Mouse (Mus musculus) intestine, embryonic 14.5 days (tissue): Measurements from ENCODE around the gene Fam131c. TPM values are rescaled to one million over a fixed set of nuclear protein-coding genes. Genes with fewer than 3 reads are reported as not detected.
A peak's percentile ranks its signal among the peaks of the same experiment; 100 is the strongest.

Source experiments
- ATAC-seq: fragments of 200-750 bp; cut with Nextera tagmentation; replicated peaks from 2 replicates; pipeline ENCODE4 v1.8.0; 2017; ENCODE audit warnings: low read depth, moderate number of reproducible peaks, moderate TSS enrichment, moderate library complexity; ENCODE audit not compliant: low FRiP score, low TSS enrichment
- DNase-seq: peaks from one replicate; pipeline ENCODE4 v3.0.0-alpha.2; 2018; ENCODE audit warnings: low spot score
- H3K27ac ChIP-seq: fragments of 300-500 bp; sonication (generic); 2 replicates; pipeline ENCODE4 v1.5.1; 2014; ENCODE audit warnings: low read depth, mild to moderate bottlenecking, control low read depth
- H3K27me3 ChIP-seq: fragments of 300-500 bp; sonication (generic); replicated peaks from 2 replicates; pipeline ENCODE4 v1.6.1; 2014; ENCODE audit warnings: low read length, control low read depth; ENCODE audit not compliant: control insufficient read depth, insufficient read depth
- H3K36me3 ChIP-seq: fragments of 300-500 bp; sonication (generic); 2 replicates; pipeline ENCODE4 v1.6.1; 2014; ENCODE audit warnings: low read length, control low read depth; ENCODE audit not compliant: control insufficient read depth, insufficient read depth
- H3K4me1 ChIP-seq: fragments of 300-500 bp; sonication (generic); replicated peaks from 2 replicates; pipeline ENCODE4 v1.6.1; 2014; ENCODE audit warnings: low read length, control low read depth, mixed read lengths; ENCODE audit not compliant: control insufficient read depth, insufficient read depth
- H3K4me2 ChIP-seq: fragments of 300-500 bp; sonication (generic); 2 replicates; pipeline ENCODE4 v1.6.1; 2014; ENCODE audit warnings: low read length
- H3K4me3 ChIP-seq: fragments of 300-500 bp; sonication (generic); 2 replicates; pipeline ENCODE4 v1.5.1; 2014; ENCODE audit warnings: low read depth, low read length, control low read depth, mixed read lengths
- H3K9ac ChIP-seq: fragments of 300-500 bp; sonication (generic); 2 replicates; pipeline ENCODE4 v1.6.1; 2014; ENCODE audit warnings: mild to moderate bottlenecking, low read length
- H3K9me3 ChIP-seq: fragments of 300-500 bp; sonication (generic); 2 replicates; pipeline ENCODE4 v1.6.1; 2016; ENCODE audit warnings: low read length, control low read depth; ENCODE audit not compliant: control insufficient read depth
- WGBS: fragments of 180-500 bp; shearing (Covaris S2); extraction: QIAGEN DNeasy Blood & Tissue Kit; methylation state at CpG from one replicate; pipeline ENCODE4 v1.1.7; 2014; 5-methylcytosine and 5-hydroxymethylcytosine counted together
- polyA plus RNA-seq: library from polyadenylated mRNA; unstranded; fragments of >200 nt; fragmentation: Nextera tagmentation; extraction: Ambion mirVana; gene quantifications from 2 replicates; pipeline ENCODE4 v1.2.1, GENCODE M21; 2014

Gene Fam131c
- polyA plus RNA-seq, 1 experiment from 2014 or later, result 2.9 TPM

DNA sequence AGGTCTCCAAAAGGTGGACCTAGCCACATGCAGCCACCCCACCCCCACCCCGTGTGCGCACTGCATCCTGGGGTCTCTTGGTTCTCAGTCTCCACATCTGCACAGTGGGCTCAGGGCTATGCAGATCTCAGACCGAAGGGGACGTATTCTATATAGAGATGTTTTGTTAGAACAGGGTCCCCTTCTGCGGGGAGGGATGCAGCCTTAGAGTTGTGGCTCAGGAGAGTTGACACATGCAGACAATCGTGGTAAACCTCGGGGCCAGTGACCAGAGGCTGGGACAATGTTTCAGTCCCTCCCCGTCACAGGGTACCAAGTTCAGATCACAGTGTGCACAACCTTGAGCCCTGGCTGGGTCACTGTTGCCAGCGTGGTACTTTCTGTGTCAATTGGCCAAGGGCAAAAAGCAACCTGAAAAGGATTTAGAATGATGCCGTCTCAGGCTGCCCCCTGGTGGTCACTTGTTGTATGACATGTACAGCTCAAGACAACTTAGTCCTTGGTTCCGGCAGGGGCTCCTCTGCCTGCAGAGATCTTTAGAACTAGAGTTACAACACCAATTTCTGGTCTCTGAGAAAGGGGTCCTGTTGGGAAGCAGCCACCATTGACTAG lies 5.0 kb upstream of the Fam131c start:
- peaks cover 22% of the 10 kb centered on the region for H3K27me3 ChIP-seq
- H3K4me3 ChIP-seq, result no peak overlapping the region
- DNase-seq (peak; percentile 98), ATAC-seq (0 out of 2 replicates have a peak, but pooled peaks have one; percentile 15)
- no peak overlapping the region for H3K27ac ChIP-seq
- WGBS, result 25% methylated on average over 11 of the region's 11 CpGs
- no peak overlapping the region for H3K4me2 ChIP-seq
- peaks cover 7% of the 10 kb centered on the region for H3K4me1 ChIP-seq
- H3K9me3 ChIP-seq, result no peaks in the 10 kb centered on the region
- H3K9ac ChIP-seq, result no peak overlapping the region
- H3K36me3 ChIP-seq, result no peaks in the 10 kb centered on the region

DNA sequence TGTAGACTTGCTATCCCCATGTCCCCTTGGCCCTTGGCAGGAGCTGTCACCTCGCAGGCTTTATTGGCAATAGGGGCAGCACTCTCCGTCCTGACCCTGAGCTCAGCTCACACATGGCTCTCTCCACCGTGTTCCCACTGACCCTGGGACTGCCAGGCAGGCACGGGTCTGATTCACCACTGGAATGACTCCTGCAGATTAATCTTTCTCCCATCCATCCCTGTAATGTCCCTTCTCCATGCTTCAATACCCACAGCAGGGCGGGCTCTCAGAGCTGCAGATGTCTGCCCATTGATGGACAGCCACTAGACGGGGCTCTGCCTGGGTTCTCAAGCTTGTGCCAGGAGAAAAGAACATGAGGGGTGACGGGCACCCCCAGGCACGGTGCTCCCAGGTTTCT lies 2.9 kb upstream of the Fam131c start:
- no peak overlapping the region for H3K4me2 ChIP-seq
- no peak overlapping the region for H3K4me3 ChIP-seq
- H3K36me3 ChIP-seq, result no peaks in the 10 kb centered on the region
- H3K27me3 ChIP-seq, result peaks cover 31% of the 10 kb centered on the region
- DNase-seq (no peak), ATAC-seq (no peak)
- H3K4me1 ChIP-seq, result peaks cover under 1% of the 10 kb centered on the region; the same call in 1 of the 2 replicates
- no peak overlapping the region for H3K27ac ChIP-seq
- H3K9ac ChIP-seq, result no peak overlapping the region
- H3K9me3 ChIP-seq, result no peaks in the 10 kb centered on the region
- WGBS, result 66% methylated on average over 8 of the region's 8 CpGs

DNA sequence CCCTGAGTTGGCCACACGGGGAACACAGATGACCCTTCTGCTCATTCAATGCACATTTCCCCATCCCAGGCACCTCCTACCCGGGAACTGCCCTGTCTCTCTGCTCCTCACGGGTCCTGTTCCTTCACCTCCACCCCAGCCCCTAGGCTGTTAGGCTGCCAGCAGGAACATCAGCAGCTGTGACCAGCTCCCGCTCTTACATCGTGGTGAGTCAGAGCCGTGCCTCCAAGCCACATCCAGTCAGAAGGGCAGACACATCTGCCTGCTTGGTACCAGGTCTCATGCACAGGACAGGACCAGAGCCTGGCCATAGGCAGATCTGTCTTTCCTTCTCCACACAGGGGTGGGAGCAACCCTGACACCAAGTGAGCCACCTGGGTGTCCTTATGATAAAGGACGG lies 2.1 kb upstream of the Fam131c start:
- Histone ChIP-seq H3K27me3 (peaks cover 31% of the 10 kb centered on the region), H3K9me3 (no peaks in the 10 kb centered on the region)
- WGBS, result 60% methylated on average over 7 of the region's 7 CpGs

DNA sequence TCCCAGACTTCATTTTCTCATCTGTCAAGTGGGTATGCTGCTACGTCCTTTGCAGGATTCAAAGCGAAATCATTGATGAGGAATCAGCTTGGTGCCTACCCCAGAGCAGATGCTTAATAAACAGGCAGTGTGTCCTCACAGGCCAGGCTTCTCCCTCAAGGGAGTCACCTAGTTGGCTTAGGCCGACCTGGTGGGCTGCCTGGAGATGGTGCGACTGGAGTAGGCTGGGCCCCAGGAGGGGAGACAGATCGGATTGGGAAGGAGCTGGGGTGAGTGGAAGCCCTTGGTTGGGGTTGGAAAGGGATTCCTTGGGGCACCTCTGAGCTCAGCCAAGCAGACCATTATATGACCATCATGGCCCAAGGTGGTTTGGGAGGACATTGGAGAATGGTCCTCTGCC lies 4.4 kb downstream of the Fam131c start:
- no peaks in the 10 kb centered on the region for H3K4me1 ChIP-seq
- H3K27ac ChIP-seq, result no peak overlapping the region
- peaks cover 13% of the 10 kb centered on the region; the same call in 1 of the 2 replicates for H3K27me3 ChIP-seq
- no peak overlapping the region for H3K4me2 ChIP-seq
- no peaks in the 10 kb centered on the region for H3K36me3 ChIP-seq
- 89% methylated on average over 5 of the region's 5 CpGs for WGBS
- ATAC-seq (no peak), DNase-seq (no peak)
- H3K4me3 ChIP-seq, result no peak overlapping the region
- H3K9ac ChIP-seq, result no peak overlapping the region
- H3K9me3 ChIP-seq, result no peaks in the 10 kb centered on the region

More for the DNA sequence above, 2.1 kb upstream of the Fam131c start:
- H3K36me3 ChIP-seq, result no peaks in the 10 kb centered on the region
- H3K9ac ChIP-seq, result no peak overlapping the region
- DNase-seq, result no peak
- H3K4me3 ChIP-seq, result no peak overlapping the region
- no peaks in the 10 kb centered on the region for H3K4me1 ChIP-seq
- no peak overlapping the region for H3K4me2 ChIP-seq
- no peak overlapping the region for H3K27ac ChIP-seq
- no peak for ATAC-seq

DNA sequence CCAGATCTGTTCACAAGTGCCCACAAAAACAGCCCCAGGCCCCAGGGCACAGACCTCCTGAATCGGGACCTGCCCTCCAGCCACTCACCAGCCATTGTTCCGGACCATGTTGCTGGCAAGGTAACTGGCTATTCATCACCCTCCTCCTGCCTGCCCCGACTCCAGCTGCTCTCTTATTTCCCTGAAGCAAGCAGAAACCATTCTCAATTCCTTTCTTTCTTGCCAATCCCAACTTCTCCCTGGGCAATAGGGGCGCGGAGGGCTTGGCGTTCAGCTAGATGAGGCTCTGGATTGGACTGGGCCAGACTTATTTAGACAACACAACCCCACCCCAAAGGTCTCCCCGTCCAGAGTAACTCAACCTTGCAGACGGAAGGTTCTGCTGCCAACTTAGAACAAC lies 11.7 kb downstream of the Fam131c start:
- no peak for ATAC-seq
- Histone ChIP-seq H3K4me1 (peaks cover 11% of the 10 kb centered on the region; the same call in 1 of the 2 replicates), H3K27ac (no peak overlapping the region), H3K4me3 (no peak overlapping the region), H3K9ac (no peak overlapping the region), H3K4me2 (no peak overlapping the region), H3K36me3 (no peaks in the 10 kb centered on the region), H3K9me3 (no peaks in the 10 kb centered on the region), H3K27me3 (peaks cover 32% of the 10 kb centered on the region)
- DNase-seq, result no peak
- 69% methylated on average over 8 of the region's 8 CpGs for WGBS

DNA sequence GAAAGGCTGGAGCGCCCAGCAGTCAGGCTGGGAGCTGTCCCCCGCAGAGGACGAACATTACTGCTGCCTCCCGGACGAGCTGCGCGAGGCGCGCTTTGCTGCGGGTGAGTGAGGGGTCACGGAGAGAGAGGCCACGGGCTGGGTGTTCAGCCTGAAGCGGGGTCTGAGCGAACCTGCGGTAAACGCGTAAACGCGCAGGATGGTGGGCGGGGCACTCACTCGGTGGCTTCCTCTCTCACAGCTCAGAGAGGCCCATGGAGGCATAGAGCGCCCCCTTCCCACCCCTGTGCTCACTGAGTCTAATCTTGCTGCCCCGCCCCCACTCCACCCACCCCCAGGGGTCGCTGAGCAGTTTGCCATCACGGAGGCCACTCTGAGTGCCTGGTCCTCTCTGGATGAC lies 14.4 kb downstream of the Fam131c start:
- H3K27ac ChIP-seq, result no peak overlapping the region
- peak; percentile 74 for DNase-seq
- H3K36me3 ChIP-seq, result no peaks in the 10 kb centered on the region
- under 1% methylated on average over 25 of the region's 25 CpGs for WGBS
- H3K9ac ChIP-seq, result peak overlapping the region; percentile 38
- H3K27me3 ChIP-seq, result peaks cover 32% of the 10 kb centered on the region
- peak overlapping the region; percentile 28 for H3K4me3 ChIP-seq
- peak overlapping the region; percentile 78 for H3K4me2 ChIP-seq
- ATAC-seq, result peak; percentile 24; the same call in 1 of the 2 replicates
- H3K9me3 ChIP-seq, result no peaks in the 10 kb centered on the region
- peaks cover 11% of the 10 kb centered on the region for H3K4me1 ChIP-seq

DNA sequence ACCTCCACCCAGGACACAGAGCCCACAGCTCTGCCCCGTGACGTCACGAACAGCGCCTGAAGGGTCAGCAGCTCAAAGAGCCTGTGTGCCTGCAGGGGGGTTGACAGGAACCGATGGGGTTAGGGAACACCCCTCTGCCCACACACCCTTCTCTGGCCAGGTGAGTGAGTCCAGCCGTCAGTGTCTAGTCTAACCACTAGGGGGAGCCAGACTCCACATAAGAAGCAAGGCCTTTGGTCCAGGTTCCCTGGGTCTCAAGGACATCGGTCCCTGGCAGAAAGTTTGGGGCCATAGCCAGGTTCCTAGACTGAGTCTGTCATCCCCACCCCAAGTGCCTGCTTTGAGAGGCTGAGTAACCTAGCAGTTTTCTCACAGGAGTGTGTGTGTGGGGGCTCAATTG lies 17.3 kb downstream of the Fam131c start:
- WGBS, result 0% methylated on average over 7 of the region's 7 CpGs
- peak; percentile 34; the same call in 1 of the 2 replicates for ATAC-seq

DNA sequence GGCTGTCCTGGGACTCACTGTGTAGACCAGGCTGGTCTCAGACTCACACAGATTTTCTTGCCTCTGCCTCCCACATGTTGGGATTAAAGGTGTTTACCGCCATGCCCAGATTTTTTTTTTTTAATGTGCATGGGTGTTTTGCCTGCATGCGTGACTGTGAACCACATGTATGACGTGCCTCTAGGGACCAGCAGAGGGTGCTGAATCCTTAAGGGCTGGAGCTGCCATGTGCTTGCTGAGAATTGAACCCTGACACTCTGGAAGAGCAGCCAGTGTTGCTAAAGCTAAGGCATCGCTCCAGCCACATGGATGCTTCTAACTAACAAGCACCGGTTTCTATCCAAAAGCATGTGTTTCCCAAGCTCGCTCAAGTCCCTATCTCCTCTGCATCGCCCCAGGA lies 18.1 kb downstream of the Fam131c start:
- no peak for DNase-seq
- Histone ChIP-seq H3K9ac (no peak overlapping the region), H3K4me1 (peaks cover 11% of the 10 kb centered on the region), H3K9me3 (no peaks in the 10 kb centered on the region), H3K36me3 (no peaks in the 10 kb centered on the region), H3K27me3 (peaks cover 26% of the 10 kb centered on the region), H3K27ac (no peak overlapping the region), H3K4me3 (no peak overlapping the region), H3K4me2 (no peak overlapping the region)
- ATAC-seq, result no peak
- WGBS, result 75% methylated on average over 7 of the region's 7 CpGs

More for the DNA sequence above, 17.3 kb downstream of the Fam131c start:
- Histone ChIP-seq H3K4me1 (peaks cover 11% of the 10 kb centered on the region), H3K27ac (no peak overlapping the region), H3K36me3 (no peaks in the 10 kb centered on the region), H3K9me3 (no peaks in the 10 kb centered on the region), H3K4me3 (no peak overlapping the region), H3K9ac (no peak overlapping the region), H3K27me3 (peaks cover 32% of the 10 kb centered on the region), H3K4me2 (no peak overlapping the region)
- peak; percentile 81 for DNase-seq
